Comparison of ENCODE assay signal across 22 mouse cellular contexts in genomic region chr9:80208681-80209080, GRCm38 (mm10).
"Had no signal": no experiment of that assay in that cellular context is flagged by ENCODE, and none has a peak within 500 bp of the region (broad histone marks: within the 10 kb centered on the region; RNA-seq: fewer than 3 reads in every experiment).

No protein-coding gene starts in this region.

- ATAC-seq: forebrain, postnatal 0 days; hindbrain, postnatal 0 days; liver, embryonic 12.5 days had no signal

- H3K9ac ChIP-seq: forebrain, postnatal 0 days; heart, embryonic 13.5 days; heart, embryonic 15.5 days; hindbrain, embryonic 13.5 days; hindbrain, embryonic 15.5 days; limb, embryonic 13.5 days; limb, embryonic 15.5 days; liver, embryonic 12.5 days; liver, embryonic 14.5 days had no signal

- H3K27me3 ChIP-seq: heart, embryonic 13.5 days; heart, embryonic 15.5 days; hindbrain, embryonic 13.5 days; hindbrain, embryonic 15.5 days; limb, embryonic 13.5 days; limb, embryonic 15.5 days; liver, embryonic 12.5 days had no signal

- H3K36me3 ChIP-seq: heart, embryonic 13.5 days; heart, embryonic 15.5 days; hindbrain, embryonic 13.5 days; hindbrain, embryonic 15.5 days; limb, embryonic 13.5 days; limb, embryonic 15.5 days; liver, embryonic 12.5 days had no signal

- H3K4me2 ChIP-seq: heart, embryonic 11.5 days; heart, embryonic 13.5 days; heart, embryonic 15.5 days; hindbrain, embryonic 13.5 days; hindbrain, embryonic 15.5 days; limb, embryonic 13.5 days; limb, embryonic 15.5 days; liver, embryonic 12.5 days had no signal

- DNase-seq: forebrain, postnatal 0 days; gastrocnemius, adult 2 months; gastrocnemius, postnatal 10 days; gastrocnemius, postnatal 25 days; heart, adult 11 months; heart, adult 2 months; heart, postnatal 14 days; heart, postnatal 36 days; kidney, adult 8-10 months; kidney, postnatal 14 days; layer of hippocampus, postnatal 36 days; left cerebral cortex, postnatal 4 days had no signal

- H3K9me3 ChIP-seq: heart, embryonic 13.5 days; heart, embryonic 15.5 days; hindbrain, embryonic 13.5 days; hindbrain, embryonic 15.5 days; limb, embryonic 13.5 days; limb, embryonic 15.5 days; liver, embryonic 12.5 days had no signal

- H3K4me1 ChIP-seq: heart, embryonic 15.5 days; limb, embryonic 15.5 days; liver, embryonic 12.5 days had no signal

- H3K4me3 ChIP-seq: gastrocnemius, adult 2 months; heart, adult 2 months; heart, embryonic 13.5 days; heart, embryonic 15.5 days; hindbrain, embryonic 13.5 days; hindbrain, embryonic 15.5 days; limb, embryonic 13.5 days; limb, embryonic 15.5 days; liver, embryonic 12.5 days had no signal

- H3K27ac ChIP-seq: gastrocnemius, adult 2 months; heart, adult 2 months; heart, embryonic 13.5 days; heart, embryonic 15.5 days; hindbrain, embryonic 13.5 days; hindbrain, embryonic 15.5 days; hindbrain, postnatal 0 days; limb, embryonic 13.5 days; limb, embryonic 15.5 days; liver, embryonic 12.5 days; liver, embryonic 14.5 days had no signal
